ENCODE assay signal across 8 mouse cellular contexts in genomic region chr5:67532351-67532750, GRCm38 (mm10).
DNase-seq lines count a peak whose midpoint lies in the region; ATAC-seq and TF ChIP-seq lines count a peak whose summit lies in the region.

No protein-coding gene starts in this region.

- H3K9ac ChIP-seq in forebrain, embryonic 11.5 days (ENCODE audit: low read length) = no peak overlapping the region
- peak overlapping the region; percentile 7; the same call in 1 of the 2 replicates for H3K9ac ChIP-seq in heart, embryonic 15.5 days
- H3K9ac ChIP-seq in liver, embryonic 13.5 days = no peak overlapping the region
- H3K9ac ChIP-seq in neural tube, embryonic 11.5 days (ENCODE audit: low read length) = no peak overlapping the region
- no peak overlapping the region for H3K9ac ChIP-seq in stomach, embryonic 16.5 days (ENCODE audit: low read length)

- H3K4me3 ChIP-seq in E14TG2a.4 (replicated peaks; ENCODE audit: low read length) = no peak overlapping the region
- H3K4me3 ChIP-seq in forebrain, embryonic 11.5 days (ENCODE audit: low read depth, low read length) = peak overlapping the region; percentile 3; the same call in 1 of the 2 replicates
- H3K4me3 ChIP-seq in heart, embryonic 15.5 days = peak overlapping the region; percentile 30
- H3K4me3 ChIP-seq in liver, embryonic 13.5 days (replicated peaks) = no peak overlapping the region
- H3K4me3 ChIP-seq in neural tube, embryonic 11.5 days (ENCODE audit: low read depth, low read length) = no peak overlapping the region
- H3K4me3 ChIP-seq in stomach, embryonic 16.5 days (replicated peaks; ENCODE audit: low read length) = peak overlapping the region; percentile 25; the same call in 1 of the 2 replicates

- DNase-seq in c-Kit-positive CD71-positive TER-119-negative erythroid progenitor cells, embryonic 14.5 days (ENCODE audit: low read depth) = peak; percentile 59
- peak; percentile 92 for DNase-seq in forebrain, embryonic 11.5 days (ENCODE audit: low spot score)
- DNase-seq in kidney, postnatal 25 days = peak; percentile 79 to 87
- DNase-seq in liver, embryonic 13.5 days = peak; percentile 32
- peak; percentile 87 for DNase-seq in neural tube, embryonic 11.5 days (ENCODE audit: low spot score)

- no peak overlapping the region for H3K27ac ChIP-seq in forebrain, embryonic 11.5 days (ENCODE audit: low read depth, low read length)
- H3K27ac ChIP-seq in heart, embryonic 15.5 days = no peak overlapping the region
- no peak overlapping the region for H3K27ac ChIP-seq in liver, embryonic 13.5 days
- H3K27ac ChIP-seq in neural tube, embryonic 11.5 days (ENCODE audit: low read depth, low read length) = no peak overlapping the region
- H3K27ac ChIP-seq in stomach, embryonic 16.5 days (ENCODE audit: low read length) = no peak overlapping the region

- peaks cover 9% of the 10 kb centered on the region for H3K4me1 ChIP-seq in E14TG2a.4 (replicated peaks; ENCODE audit: low read depth, low read length)
- peaks cover 5% of the 10 kb centered on the region for H3K4me1 ChIP-seq in forebrain, embryonic 11.5 days (replicated peaks; ENCODE audit: control insufficient read depth, insufficient read depth, low read length)
- H3K4me1 ChIP-seq in heart, embryonic 15.5 days (replicated peaks) = no peaks in the 10 kb centered on the region
- H3K4me1 ChIP-seq in liver, embryonic 13.5 days (replicated peaks) = no peaks in the 10 kb centered on the region
- H3K4me1 ChIP-seq in neural tube, embryonic 11.5 days (ENCODE audit: control insufficient read depth, insufficient read depth, low read length) = no peaks in the 10 kb centered on the region
- no peaks in the 10 kb centered on the region for H3K4me1 ChIP-seq in stomach, embryonic 16.5 days (ENCODE audit: control insufficient read depth, insufficient read depth, low read length)

- peak; percentile 96 for TF ChIP-seq CTCF in E14TG2a.4 (conservative IDR thresholded peaks at IDR 0.05; ENCODE audit: low read length)

- ATAC-seq in forebrain, embryonic 11.5 days (replicated peaks; ENCODE audit: low FRiP score) = peak; percentile 79
- ATAC-seq in heart, embryonic 15.5 days (replicated peaks; ENCODE audit: insufficient number of reproducible peaks, insufficient read depth, low FRiP score, low read depth) = peak; percentile 47; the same call in 1 of the 2 replicates
- no peak for ATAC-seq in liver, embryonic 13.5 days (ENCODE audit: low read depth)
- peak; percentile 76 for ATAC-seq in neural tube, embryonic 11.5 days (ENCODE audit: insufficient read depth, low FRiP score, low TSS enrichment)
- ATAC-seq in stomach, embryonic 16.5 days (ENCODE audit: insufficient read depth, low FRiP score) = peak; percentile 60; the same call in 1 of the 2 replicates

- H3K36me3 ChIP-seq in E14TG2a.4 (ENCODE audit: insufficient read depth, low read length) = no peaks in the 10 kb centered on the region
- H3K36me3 ChIP-seq in forebrain, embryonic 11.5 days (ENCODE audit: control insufficient read depth, insufficient read depth, low read length) = no peaks in the 10 kb centered on the region
- H3K36me3 ChIP-seq in heart, embryonic 15.5 days = no peaks in the 10 kb centered on the region
- no peaks in the 10 kb centered on the region for H3K36me3 ChIP-seq in liver, embryonic 13.5 days
- H3K36me3 ChIP-seq in neural tube, embryonic 11.5 days (ENCODE audit: control insufficient read depth, insufficient read depth, low read length) = no peaks in the 10 kb centered on the region
- H3K36me3 ChIP-seq in stomach, embryonic 16.5 days (ENCODE audit: control insufficient read depth, insufficient read depth, low read length) = no peaks in the 10 kb centered on the region

- 3% methylated on average over 12 of the region's 12 CpGs for WGBS in forebrain, embryonic 11.5 days
- 1% methylated on average over 12 of the region's 12 CpGs for WGBS in heart, embryonic 15.5 days
- WGBS in liver, embryonic 13.5 days (ENCODE audit: insufficient replicate concordance) = 3% methylated on average over 12 of the region's 12 CpGs
- WGBS in neural tube, embryonic 11.5 days = 5% methylated on average over 12 of the region's 12 CpGs
- WGBS in stomach, embryonic 16.5 days = 2% methylated on average over 12 of the region's 12 CpGs

- H3K4me2 ChIP-seq in forebrain, embryonic 11.5 days (ENCODE audit: low read depth, low read length, severe bottlenecking) = peak overlapping the region; percentile 53
- peak overlapping the region; percentile 61 for H3K4me2 ChIP-seq in heart, embryonic 15.5 days
- 0 out of 2 replicates have a peak overlapping the region, but pooled peaks have one; percentile 28 for H3K4me2 ChIP-seq in liver, embryonic 13.5 days
- H3K4me2 ChIP-seq in neural tube, embryonic 11.5 days (ENCODE audit: low read depth) = no peak overlapping the region
- peak overlapping the region; percentile 42 for H3K4me2 ChIP-seq in stomach, embryonic 16.5 days (ENCODE audit: low read depth, low read length)

- H3K27me3 ChIP-seq in E14TG2a.4 (ENCODE audit: insufficient read depth, low read length) = peaks cover 4% of the 10 kb centered on the region; the same call in 1 of the 2 replicates
- peaks cover 2% of the 10 kb centered on the region; the same call in 1 of the 2 replicates for H3K27me3 ChIP-seq in forebrain, embryonic 11.5 days (ENCODE audit: control insufficient read depth, insufficient read depth, low read length)
- H3K27me3 ChIP-seq in heart, embryonic 15.5 days = no peaks in the 10 kb centered on the region
- no peaks in the 10 kb centered on the region for H3K27me3 ChIP-seq in liver, embryonic 13.5 days
- no peaks in the 10 kb centered on the region for H3K27me3 ChIP-seq in neural tube, embryonic 11.5 days (ENCODE audit: control insufficient read depth, insufficient read depth, low read length)
- H3K27me3 ChIP-seq in stomach, embryonic 16.5 days (ENCODE audit: control insufficient read depth, insufficient read depth, low read length) = no peaks in the 10 kb centered on the region

- H3K9me3 ChIP-seq in E14TG2a.4 (ENCODE audit: low read length) = no peaks in the 10 kb centered on the region
- no peaks in the 10 kb centered on the region for H3K9me3 ChIP-seq in forebrain, embryonic 11.5 days (ENCODE audit: control insufficient read depth, low read length)
- no peaks in the 10 kb centered on the region for H3K9me3 ChIP-seq in heart, embryonic 15.5 days (replicated peaks)
- H3K9me3 ChIP-seq in liver, embryonic 13.5 days (replicated peaks) = no peaks in the 10 kb centered on the region
- no peaks in the 10 kb centered on the region for H3K9me3 ChIP-seq in neural tube, embryonic 11.5 days (ENCODE audit: control insufficient read depth, low read length)
- no peaks in the 10 kb centered on the region for H3K9me3 ChIP-seq in stomach, embryonic 16.5 days (replicated peaks; ENCODE audit: control insufficient read depth, low read length)

Comparison
In these comparisons a context has a peak if more than half of its experiments do, and no peak if none do; other contexts are left out.
1. H3K4me3 ChIP-seq: peak in forebrain, embryonic 11.5 days (single experiment), heart, embryonic 15.5 days (single experiment) and stomach, embryonic 16.5 days (single experiment); none in E14TG2a.4 (single experiment), liver, embryonic 13.5 days (single experiment) and neural tube, embryonic 11.5 days (single experiment).
2. DNase-seq: peak in every context shown above with its lines; median percentile 92 in forebrain, embryonic 11.5 days; 87 in neural tube, embryonic 11.5 days; 83 in kidney, postnatal 25 days; 59 in c-Kit-positive CD71-positive TER-119-negative erythroid progenitor cells, embryonic 14.5 days; 32 in liver, embryonic 13.5 days.